Mouse (Mus musculus) kidney, postnatal 0 days (tissue): Measurements from ENCODE around the gene Atg101. TPM values are rescaled to one million over a fixed set of nuclear protein-coding genes. Genes with fewer than 3 reads are reported as not detected.

Experiments used
- ATAC-seq: fragments of 200-750 bp; cut with Nextera tagmentation; replicated peaks from 2 replicates; pipeline ENCODE4 v1.8.0; 2017; ENCODE audit warnings: low read depth, moderate number of reproducible peaks, moderate TSS enrichment, moderate library complexity; ENCODE audit not compliant: low FRiP score
- DNase-seq: peaks from one replicate; pipeline ENCODE4 v3.0.0-alpha.2; 2016; ENCODE audit warnings: low spot score
- H3K27ac ChIP-seq: fragments of 300-500 bp; sonication (generic); 2 replicates; pipeline ENCODE4 v1.5.1; 2014; ENCODE audit warnings: mild to moderate bottlenecking
- H3K27me3 ChIP-seq: fragments of 300-500 bp; sonication (generic); 2 replicates; pipeline ENCODE4 v1.6.1; 2014; ENCODE audit warnings: low read length, mixed read lengths; ENCODE audit not compliant: insufficient read depth
- H3K36me3 ChIP-seq: fragments of 300-500 bp; sonication (generic); 2 replicates; pipeline ENCODE4 v1.6.1; 2014; ENCODE audit warnings: low read length, mixed read lengths; ENCODE audit not compliant: insufficient read depth
- H3K4me1 ChIP-seq: fragments of 300-500 bp; sonication (generic); replicated peaks from 2 replicates; pipeline ENCODE4 v1.6.1; 2014; ENCODE audit warnings: antibody characterized with exemption, low read length, mixed read lengths; ENCODE audit not compliant: insufficient read depth
- H3K4me2 ChIP-seq: fragments of 300-500 bp; sonication (generic); 2 replicates; pipeline ENCODE4 v1.6.1; 2014; ENCODE audit warnings: mild to moderate bottlenecking, low read length, moderate library complexity, mixed read lengths
- H3K4me3 ChIP-seq: fragments of 300-500 bp; sonication (generic); replicated peaks from 2 replicates; pipeline ENCODE4 v1.5.1; 2014; ENCODE audit warnings: low read depth, low read length
- H3K9ac ChIP-seq: fragments of 300-500 bp; sonication (generic); 2 replicates; pipeline ENCODE4 v1.6.1; 2014; ENCODE audit warnings: low read depth, low read length
- H3K9me3 ChIP-seq: fragments of 300-500 bp; sonication (generic); replicated peaks from 2 replicates; pipeline ENCODE4 v1.6.1; 2016; ENCODE audit warnings: low read length, inconsistent platforms, mixed read lengths
- CTCF ChIP-seq: IDR thresholded peaks from 2 replicates; pipeline ENCODE4 v1.5.1; 2016; ENCODE audit warnings: antibody characterized with exemption, low read depth, mild to moderate bottlenecking, moderate library complexity
- WGBS: fragments of 180-500 bp; shearing (Covaris S2); extraction: QIAGEN DNeasy Blood & Tissue Kit; methylation state at CpG from one replicate; pipeline ENCODE4 v1.1.7; 2014; 5-methylcytosine and 5-hydroxymethylcytosine counted together
- polyA plus RNA-seq: library from polyadenylated mRNA; unstranded; fragments of >200 nt; fragmentation: Nextera tagmentation; extraction: Ambion mirVana; gene quantifications from 2 replicates; pipeline ENCODE4 v1.2.1, GENCODE M21; 2015

Atg101 gene
- polyA plus RNA-seq, 1 experiment from 2014 or later = 77.1 TPM

GRCm38 (mm10) chr15:101259922-101260321 lies 24.1 kb upstream of the Atg101 start:
- ATAC-seq = no peak
- H3K27ac ChIP-seq = no peak overlapping the region

GRCm38 (mm10) chr15:101260387-101260786 lies 23.7 kb upstream of the Atg101 start:
- Histone ChIP-seq H3K4me3 (no peak overlapping the region), H3K4me2 (no peak overlapping the region), H3K4me1 (peaks cover 13% of the 10 kb centered on the region), H3K27me3 (no peaks in the 10 kb centered on the region), H3K36me3 (no peaks in the 10 kb centered on the region), H3K9me3 (no peaks in the 10 kb centered on the region), H3K9ac (no peak overlapping the region), H3K27ac (0 out of 2 replicates have a peak overlapping the region, but pooled peaks have one; percentile 26)
- WGBS = 38% methylated on average over 10 of the region's 10 CpGs
- TF ChIP-seq CTCF = no peak
- DNase-seq (no peak), ATAC-seq (no peak)

More at GRCm38 (mm10) chr15:101259922-101260321, 24.1 kb upstream of the Atg101 start:
- H3K4me3 ChIP-seq = no peak overlapping the region
- H3K4me1 ChIP-seq = peaks cover 13% of the 10 kb centered on the region
- H3K4me2 ChIP-seq = no peak overlapping the region
- no peak overlapping the region for H3K9ac ChIP-seq
- 85% methylated on average over 3 of the region's 3 CpGs for WGBS
- H3K9me3 ChIP-seq = no peaks in the 10 kb centered on the region
- no peaks in the 10 kb centered on the region for H3K36me3 ChIP-seq
- no peaks in the 10 kb centered on the region for H3K27me3 ChIP-seq
- no peak for TF ChIP-seq CTCF
- no peak for DNase-seq

GRCm38 (mm10) chr15:101260874-101261622 lies 23.0 kb upstream of the Atg101 start:
- no peak for ATAC-seq
- H3K27ac ChIP-seq = peak overlapping the region; percentile 60
- DNase-seq = no peak
- WGBS = 54% methylated on average over 13 of the region's 13 CpGs
- no peak for TF ChIP-seq CTCF
- H3K4me3 ChIP-seq = no peak overlapping the region
- H3K36me3 ChIP-seq = no peaks in the 10 kb centered on the region
- peak overlapping the region; percentile 18; the same call in 1 of the 2 replicates for H3K4me2 ChIP-seq
- peaks cover 15% of the 10 kb centered on the region for H3K4me1 ChIP-seq
- no peaks in the 10 kb centered on the region for H3K27me3 ChIP-seq
- no peaks in the 10 kb centered on the region for H3K9me3 ChIP-seq
- H3K9ac ChIP-seq = no peak overlapping the region

GRCm38 (mm10) chr15:101262502-101262901 lies 21.6 kb upstream of the Atg101 start:
- Histone ChIP-seq H3K36me3 (no peaks in the 10 kb centered on the region), H3K4me2 (no peak overlapping the region), H3K27me3 (no peaks in the 10 kb centered on the region), H3K9me3 (no peaks in the 10 kb centered on the region), H3K4me3 (no peak overlapping the region), H3K27ac (no peak overlapping the region), H3K4me1 (peaks cover 17% of the 10 kb centered on the region), H3K9ac (no peak overlapping the region)
- ATAC-seq (no peak), DNase-seq (no peak)
- 61% methylated on average over 5 of the region's 5 CpGs for WGBS
- TF ChIP-seq CTCF = no peak

GRCm38 (mm10) chr15:101266132-101266963 lies 17.7 kb upstream of the Atg101 start:
- 2% methylated on average over 52 of the region's 57 CpGs for WGBS
- TF ChIP-seq CTCF = peak; percentile 42; the same call in 1 of the 2 replicates
- Histone ChIP-seq H3K4me3 (peak overlapping the region; percentile 49), H3K4me1 (peaks cover 13% of the 10 kb centered on the region), H3K4me2 (peak overlapping the region; percentile 83), H3K27me3 (no peaks in the 10 kb centered on the region), H3K9me3 (no peaks in the 10 kb centered on the region), H3K9ac (peak overlapping the region; percentile 55), H3K27ac (peak overlapping the region; percentile 60; the same call in 1 of the 2 replicates), H3K36me3 (peaks cover 11% of the 10 kb centered on the region)
- DNase-seq (peak; percentile 94), ATAC-seq (peak; percentile 83)
